Mouse (Mus musculus) gastrocnemius, postnatal 25 days (tissue): ENCODE results near the gene Ncoa1. TPM values are rescaled to one million over a fixed set of nuclear protein-coding genes. Genes with fewer than 3 reads are reported as not detected.
"Not testable (repeated sequence)": the region's sequence is repeated elsewhere in the genome, so short reads cannot be mapped to it uniquely, and the experiment has no call there.

ENCODE experiments used
- DNase-seq: peaks from one replicate; pipeline ENCODE4 v3.0.0; 2022
- total RNA-seq, 2 experiments: library from RNA; stranded (reverse); gene quantifications; 1 replicate in 1 of 2; 2 replicates in 1 of 2; pipeline ENCODE4 v1.2.3; 2021

Gene Ncoa1
- total RNA-seq, 2 experiments from 2014 or later: 21.5 to 23.8 TPM

DNA sequence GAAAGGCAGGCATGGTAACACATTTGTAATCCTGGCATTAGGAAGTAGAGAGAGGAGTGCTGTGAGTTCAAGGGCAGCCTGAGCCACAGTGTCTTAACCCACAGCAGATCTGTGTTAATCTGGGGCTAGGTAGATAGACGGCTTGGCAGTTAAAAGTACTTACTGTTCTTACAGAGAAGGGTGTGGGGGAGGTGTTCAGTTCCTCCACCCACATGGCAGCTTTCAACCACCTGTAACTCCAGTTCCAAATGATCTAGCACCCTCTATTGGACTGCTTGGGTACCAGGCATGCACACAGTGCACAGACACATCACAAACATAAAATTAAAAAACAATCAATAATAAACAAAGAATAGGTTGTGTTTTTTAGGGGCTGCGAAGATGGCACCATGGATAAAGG lies 84.4 kb downstream of the Ncoa1 start:
- no peak for DNase-seq

DNA sequence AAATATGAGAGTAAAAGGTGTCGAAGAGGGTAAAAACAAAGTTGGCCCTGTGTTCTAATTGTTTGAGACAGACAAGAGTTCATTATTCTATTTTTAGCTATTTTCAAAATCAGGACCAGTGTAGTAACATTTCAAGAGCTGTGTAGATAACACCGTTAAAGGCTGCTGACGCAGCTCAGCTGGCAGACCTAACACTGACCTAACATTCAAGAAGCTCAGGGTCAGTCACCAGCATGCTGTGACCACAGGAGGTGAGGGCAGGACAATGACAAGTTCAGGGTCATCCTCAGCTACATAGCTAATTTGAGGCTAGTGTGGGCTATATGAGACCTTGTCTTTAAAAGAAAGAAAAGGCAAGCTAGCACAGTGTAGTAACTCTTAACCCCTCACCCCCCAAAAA lies 84.9 kb downstream of the Ncoa1 start:
- DNase-seq: no peak

DNA sequence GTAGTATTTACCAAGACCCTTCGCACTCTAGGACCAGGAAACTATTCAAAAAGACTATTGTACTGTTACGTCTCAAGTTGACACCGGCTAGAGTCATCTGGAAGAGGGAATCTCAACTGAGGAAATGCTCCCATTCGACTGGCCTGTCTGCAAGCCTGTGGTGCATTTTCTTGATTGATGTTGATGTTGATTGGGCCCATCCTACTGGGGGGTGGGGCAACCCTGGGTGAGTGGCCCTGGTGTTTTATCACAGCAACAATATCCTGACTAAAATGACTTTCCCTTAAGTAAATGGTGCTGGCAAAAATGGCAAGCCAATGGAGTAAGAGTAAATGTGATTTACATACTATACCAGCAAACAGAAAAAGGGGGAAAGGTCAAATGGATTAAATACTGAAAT lies 85.7 kb downstream of the Ncoa1 start:
- no peak for DNase-seq

DNA sequence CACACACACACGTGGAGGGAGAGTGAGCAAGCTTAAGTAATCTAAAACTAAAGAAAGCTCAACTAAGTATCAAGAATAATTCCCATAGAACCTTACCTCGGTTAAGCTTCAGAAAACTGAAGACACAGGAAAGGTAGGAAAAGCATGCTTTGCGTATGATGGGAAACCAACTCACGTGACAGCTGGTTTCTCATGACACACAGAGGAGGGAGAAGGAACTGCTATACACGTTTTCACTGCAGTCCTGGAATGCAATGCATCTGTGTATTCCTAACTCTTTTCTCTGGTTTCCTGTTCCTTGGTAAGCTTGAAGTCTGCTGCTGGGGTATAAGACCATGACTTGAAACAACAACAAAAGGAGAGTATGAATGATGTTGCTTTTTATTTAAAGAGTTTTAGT lies 86.3 kb downstream of the Ncoa1 start:
- DNase-seq: no peak

DNA sequence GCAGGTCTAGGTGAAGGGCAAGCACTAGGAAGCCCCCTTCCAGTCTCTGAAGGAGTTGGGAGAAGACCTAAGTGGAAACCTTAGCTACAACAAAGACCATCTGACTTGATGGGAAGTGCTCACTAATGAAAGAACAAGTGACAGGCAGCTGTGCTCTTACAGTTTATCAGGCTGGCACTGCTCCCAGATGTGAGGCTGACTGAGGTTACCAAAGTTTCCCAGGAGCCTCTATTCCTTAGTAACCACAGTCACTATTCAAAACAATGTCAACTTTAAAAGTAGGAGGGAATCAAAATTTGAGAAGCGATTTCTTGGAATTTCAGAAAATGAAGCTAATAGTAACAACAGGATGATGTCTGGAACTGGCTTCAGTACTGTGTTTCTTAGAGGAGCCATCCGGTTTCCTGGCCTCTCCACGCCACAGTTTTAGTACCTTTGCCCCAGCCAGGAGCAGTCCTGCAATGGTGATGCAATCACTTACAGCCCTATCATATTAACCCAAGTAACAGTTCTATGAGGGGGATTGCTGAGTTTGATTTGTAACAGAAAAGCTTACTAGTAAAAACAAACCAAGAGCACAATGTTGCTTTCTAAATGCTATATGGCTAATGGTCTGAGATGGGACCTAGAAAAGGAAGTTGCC lies 90.8 kb downstream of the Ncoa1 start:
- peak; percentile 39 for DNase-seq

DNA sequence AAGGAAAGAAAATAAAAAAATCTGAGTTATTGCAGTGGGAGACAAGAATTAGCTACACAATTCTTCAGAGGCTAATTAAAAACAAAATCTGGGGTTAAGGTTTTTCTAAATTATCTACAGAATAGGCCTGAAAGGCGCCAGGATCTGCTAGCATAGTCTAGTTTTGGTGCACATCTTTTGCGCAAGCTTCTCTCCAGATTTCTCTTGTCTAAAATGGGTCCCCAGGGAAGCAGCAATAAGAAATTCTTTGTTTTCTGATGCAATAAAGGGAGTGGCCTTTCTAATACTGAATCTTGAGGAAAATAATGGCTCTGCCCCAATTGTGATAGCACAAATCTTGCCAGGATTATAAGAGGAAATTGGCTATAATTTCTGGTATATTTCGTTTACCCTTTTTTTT lies 93.9 kb downstream of the Ncoa1 start:
- DNase-seq: no peak

DNA sequence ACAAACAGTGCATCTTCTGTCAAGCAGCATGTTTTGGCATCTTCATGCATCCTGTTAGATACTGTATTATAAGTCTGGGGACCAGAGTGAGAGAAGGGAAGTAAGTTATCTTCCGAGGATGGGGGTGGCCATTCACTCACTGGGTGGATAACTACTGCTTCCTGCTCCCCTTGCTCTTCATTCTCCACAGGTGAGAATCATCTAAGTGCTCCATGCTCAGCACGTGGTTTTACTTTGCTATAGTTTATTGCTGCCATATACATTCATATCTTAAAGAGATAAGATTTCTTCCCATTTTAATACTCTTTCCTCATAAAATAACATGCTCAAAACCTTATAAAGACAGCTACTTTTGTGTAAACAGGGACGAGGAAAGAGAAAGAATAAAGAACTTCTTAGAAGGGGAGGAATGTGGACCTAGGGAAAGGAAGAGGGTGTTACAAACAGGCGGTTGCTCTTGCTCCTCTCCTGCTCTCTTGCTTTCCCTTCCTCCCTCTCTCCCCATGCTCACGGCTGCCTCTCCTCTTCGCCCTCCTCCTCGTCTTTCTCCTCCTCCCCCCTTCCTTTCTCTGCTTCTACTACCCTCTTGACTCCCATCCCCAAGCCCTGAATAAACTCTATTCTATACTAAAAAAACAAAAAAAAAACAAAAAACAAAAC lies 97.6 kb downstream of the Ncoa1 start:
- DNase-seq: no peak

DNA sequence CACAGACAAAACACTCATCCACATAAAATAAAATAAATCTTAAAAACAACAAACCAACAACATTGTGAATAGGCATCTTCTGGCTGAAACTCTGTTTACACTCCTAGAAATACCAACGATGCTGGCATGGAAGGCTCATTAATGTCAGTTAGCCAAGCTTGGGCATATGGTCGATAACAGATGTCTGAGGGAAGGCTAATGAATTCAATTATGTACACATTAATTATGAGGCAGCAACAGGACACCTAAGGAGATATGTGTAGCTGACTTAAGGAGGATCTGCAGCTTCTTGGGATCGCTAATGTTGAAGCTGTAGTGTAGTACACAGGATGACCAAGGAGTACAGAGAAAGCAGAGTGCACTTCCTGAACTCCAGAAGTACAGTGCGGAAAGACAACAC lies 100.5 kb downstream of the Ncoa1 start:
- no peak for DNase-seq

DNA sequence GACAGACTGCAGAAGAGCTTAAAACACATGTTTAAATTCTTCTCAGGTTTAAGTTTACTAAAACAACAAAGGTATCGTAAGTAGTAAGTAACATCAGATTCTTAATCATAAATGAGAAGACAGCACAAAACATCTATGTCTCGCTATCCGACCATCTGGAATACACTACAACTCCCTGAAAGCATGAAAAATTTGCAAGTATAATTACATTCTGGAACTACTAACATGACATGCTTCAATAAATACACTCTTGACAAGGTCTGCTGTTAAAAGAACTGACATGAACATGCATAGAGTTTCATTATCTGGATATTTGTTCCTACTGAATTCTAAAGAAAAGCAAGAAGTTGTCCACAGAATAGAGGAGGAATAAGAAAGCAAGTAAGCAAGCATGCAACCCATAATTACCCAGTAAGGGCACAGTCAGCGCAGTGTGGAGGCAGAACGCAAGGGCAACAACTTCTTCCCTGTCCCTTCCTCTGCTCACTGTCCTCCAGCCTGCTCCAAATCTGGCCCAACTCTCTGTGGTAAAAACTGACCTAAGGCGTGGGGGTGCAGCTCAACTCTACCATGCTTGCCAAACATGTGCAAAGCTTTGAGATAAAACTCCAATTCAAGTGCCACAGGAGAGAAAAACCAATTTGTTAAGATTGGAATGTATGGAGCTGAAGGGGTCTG lies 102.0 kb downstream of the Ncoa1 start:
- DNase-seq: no peak

DNA sequence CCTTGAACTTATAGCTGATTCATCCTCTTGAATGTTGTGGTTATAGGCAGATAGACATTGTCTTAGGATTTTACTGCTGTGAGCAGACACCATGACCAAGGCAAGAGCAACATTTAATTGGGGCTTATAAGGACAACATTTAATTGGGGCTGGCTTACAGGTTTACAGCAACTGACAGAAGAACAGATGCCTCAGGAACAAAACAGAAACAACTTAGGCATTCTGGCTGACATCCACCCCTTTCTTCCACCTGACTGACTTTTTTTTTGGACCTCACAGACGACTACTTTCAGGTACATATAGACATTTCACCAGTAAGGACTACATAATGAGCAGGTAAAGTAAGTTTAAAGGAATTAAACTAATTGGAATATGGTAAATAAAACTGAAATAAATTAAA lies 105.6 kb downstream of the Ncoa1 start:
- DNase-seq: no peak

DNA sequence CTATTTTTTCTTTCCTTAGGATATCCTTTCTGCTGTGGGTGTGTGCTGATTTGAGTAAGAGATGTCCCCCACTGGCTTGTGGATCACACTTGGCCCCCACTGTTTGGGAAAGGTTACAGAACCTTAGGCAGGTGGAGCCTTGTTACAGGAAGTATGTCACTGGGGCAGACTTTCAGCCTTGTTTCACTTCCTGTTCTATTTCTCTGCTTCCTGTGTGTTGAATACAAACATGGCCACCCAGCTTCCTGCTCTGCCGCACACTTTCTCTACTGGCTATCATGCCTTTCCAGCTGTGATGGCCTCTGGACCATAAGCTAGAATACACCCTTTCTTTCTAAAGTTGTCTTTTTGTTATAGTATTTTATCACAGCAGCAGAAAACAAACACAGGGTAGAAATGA lies 111.0 kb downstream of the Ncoa1 start:
- DNase-seq: no peak

DNA sequence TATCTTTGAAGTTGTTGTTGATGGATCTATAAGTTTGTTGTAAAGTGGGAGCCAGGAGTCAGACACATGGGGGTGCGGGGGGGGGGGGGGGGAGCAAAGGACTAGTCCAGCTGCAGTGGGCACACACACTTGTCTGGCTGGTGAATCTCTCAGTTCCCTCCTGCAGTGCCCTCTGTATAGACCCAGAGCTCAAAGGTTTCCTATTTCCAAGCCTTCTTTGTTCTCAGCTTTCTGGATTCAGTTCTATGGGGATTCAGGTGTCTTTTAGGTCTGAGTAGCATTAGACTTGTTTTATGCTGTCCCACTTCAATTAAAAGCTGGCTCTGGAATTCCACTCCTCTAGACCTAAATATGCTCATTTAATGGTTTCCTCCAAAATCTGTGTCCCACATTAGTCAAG lies 117.5 kb downstream of the Ncoa1 start:
- no peak for DNase-seq

DNA sequence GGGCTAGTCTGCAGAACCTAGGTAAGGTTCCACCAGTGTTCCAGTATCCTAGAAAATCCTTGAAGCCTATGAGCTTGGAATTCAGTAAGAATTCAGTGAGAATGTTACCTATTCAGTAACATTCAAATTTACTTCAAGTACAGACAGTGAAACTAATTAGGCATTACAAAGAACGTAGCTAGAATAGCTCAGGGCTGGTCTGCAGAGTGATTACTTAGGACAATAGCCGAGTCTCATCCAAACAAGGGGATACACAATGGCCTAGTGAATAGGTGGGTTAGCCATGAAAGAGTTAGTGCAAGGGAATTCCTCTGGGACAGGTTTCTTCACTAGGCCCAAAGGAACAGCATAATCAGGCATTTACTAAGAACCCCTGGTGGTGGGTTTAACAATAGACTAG lies 118.3 kb downstream of the Ncoa1 start:
- DNase-seq: not testable (repeated sequence)

DNA sequence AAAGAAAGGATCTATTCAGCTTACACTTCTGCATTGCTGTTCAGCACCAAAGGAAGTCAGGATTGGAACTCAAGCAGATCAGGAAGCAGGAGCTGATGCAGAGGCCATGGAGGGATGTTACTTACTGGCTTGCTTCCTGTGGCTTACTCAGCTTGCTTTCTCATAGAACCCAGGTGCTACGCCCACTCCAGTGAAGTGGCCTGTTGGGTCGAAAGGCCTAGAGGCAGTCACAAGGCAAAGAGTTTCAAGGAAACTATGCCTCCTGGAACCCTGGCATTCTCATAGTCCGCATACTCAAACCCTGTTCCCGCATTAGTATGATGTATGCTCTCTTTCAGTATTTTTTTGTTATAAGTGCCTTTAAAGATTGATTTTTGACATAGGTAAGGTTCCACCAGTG lies 118.9 kb downstream of the Ncoa1 start:
- no peak for DNase-seq

DNA sequence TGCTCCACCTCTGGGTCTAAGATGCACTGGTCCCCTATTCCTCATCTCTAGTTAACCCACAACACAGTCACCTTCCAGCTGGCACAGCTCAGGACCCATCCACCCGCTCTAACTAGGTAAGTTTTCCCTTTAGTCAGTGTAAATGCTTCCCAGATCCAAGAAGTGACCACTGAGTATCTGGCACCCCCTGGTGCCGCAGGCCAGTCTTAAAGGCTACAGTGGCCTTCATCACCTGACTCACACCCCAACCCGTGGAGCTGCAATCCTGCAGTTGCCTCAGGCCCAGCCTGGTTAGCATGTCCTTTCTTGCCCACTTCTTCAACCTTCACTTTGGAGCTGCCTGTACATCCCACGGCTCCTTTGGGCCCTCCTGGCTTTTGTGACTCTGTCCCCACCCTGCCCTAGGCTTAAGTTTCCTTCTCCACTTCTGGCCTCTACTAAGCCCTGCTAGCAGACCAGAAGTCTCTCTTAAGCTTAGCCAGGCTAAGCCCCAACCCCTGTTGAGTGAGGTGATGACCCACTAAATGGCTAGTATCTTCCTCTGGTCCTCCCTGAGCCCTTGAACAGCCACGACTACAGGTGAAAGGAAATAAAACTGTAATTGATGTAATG lies 120.0 kb downstream of the Ncoa1 start:
- no peak for DNase-seq

DNA sequence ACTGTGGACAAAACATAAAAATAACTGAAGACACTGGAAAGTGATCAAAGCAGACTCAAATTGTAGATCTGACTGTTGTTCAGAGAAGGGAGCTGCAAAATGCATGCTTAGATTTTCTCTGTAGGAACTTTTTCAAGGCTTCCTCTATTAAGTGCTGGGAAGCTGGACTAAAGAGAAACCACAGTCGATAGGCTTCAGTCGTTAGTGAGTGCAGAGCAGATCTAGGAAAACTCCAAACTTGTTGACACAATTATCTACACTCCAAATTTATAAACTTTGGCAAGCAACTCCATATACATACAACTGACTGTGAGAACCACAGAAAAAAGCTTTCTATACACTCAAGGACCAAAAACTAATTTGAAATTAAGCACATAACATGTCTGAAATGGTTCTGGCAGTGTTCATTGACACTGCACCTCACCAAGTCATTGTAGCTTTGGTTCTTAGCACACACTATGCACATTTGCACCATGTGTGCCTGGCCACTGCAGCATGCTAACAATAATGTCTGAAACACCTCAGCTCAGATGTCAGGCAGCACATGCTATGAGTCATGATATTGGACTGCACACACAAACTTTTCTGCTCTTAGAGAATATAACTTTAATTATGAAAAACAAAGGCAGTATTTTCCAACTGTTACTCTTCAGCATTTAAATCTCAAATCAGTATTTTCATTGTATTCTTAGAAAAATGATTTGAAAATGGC lies 121.8 kb downstream of the Ncoa1 start:
- DNase-seq: no peak

DNA sequence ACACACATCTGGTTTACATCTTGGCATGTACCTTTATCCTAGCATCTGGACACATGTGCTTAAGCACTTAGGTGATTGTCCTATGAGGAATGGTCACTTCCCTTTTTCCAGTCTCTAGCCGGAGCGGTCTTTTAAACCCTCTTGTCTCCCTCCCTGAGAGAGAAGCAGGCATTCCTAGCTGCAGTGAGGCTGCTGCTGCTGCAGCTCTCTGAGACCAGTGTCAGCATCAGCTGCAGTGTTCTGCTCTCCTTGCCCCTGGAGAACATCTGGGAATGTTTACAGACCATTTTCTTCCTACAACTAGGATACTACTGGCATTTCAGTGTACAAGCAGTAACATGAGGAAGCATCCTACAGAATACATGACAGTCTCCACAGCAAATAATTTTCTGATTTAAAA lies 133.8 kb downstream of the Ncoa1 start:
- no peak for DNase-seq

DNA sequence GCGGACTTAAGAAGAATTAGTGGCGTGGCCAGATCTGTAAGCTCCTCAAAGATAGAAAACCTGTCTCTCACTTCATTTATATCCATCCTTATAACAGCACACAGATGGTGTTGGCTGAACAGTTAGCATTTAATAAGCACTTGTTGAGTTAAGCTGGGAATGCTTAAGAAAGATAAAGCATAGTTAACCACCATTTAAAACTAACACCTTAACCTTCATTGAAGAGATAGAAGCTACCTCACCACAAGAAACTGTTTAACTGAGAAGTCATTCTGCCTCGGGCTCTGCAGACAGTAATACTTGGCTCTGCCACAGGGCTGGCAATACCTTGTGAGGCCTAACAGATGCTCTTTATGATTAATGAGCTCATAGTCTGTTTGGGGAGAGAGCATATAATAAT lies 134.9 kb downstream of the Ncoa1 start:
- DNase-seq: no peak

DNA sequence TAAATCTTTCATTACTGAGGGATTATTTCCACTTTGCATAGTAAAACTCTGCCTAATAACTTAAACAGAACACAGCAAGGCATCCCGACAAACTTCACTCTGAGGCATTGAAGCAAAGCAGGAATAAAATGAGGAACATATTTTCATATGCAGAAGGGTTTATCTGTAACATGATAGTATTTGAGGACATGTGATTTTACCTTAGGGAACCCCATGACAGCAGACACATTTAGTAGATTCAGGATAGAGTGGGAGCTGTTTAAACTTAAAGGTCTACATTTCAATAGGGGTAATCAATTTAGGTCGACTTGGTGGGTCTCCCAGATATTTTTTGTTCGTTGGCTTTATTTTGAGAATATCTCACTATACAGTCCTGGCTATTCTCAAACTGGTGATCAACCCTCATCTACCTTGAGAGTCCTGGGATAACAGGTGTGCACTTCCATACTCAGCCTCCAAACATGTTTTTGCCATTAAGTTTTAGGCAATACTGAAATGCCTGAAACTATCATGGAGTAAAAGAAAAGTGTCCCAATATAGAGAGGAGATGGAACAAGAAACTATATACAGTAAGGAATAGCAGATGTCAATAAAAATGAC lies 136.6 kb downstream of the Ncoa1 start:
- DNase-seq: no peak

DNA sequence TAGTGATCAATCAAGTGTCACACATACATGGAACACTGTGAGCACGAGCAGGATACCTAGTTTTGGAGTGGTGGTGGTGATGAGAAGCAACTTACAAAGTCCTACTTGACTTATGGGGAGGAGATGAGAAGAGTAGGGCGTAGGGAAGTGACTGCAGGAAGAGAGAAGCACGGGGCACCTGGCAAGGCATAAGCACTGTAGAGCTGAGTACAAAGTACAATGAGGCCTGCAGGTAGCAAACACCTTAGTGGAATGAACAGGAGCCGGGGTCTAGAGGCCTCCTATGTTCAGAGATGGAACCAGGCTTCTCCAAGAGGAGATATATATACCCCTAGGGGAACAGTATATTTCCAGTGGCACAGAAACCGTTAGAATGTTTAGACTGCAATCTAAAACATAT lies 153.4 kb downstream of the Ncoa1 start:
- no peak for DNase-seq

DNA sequence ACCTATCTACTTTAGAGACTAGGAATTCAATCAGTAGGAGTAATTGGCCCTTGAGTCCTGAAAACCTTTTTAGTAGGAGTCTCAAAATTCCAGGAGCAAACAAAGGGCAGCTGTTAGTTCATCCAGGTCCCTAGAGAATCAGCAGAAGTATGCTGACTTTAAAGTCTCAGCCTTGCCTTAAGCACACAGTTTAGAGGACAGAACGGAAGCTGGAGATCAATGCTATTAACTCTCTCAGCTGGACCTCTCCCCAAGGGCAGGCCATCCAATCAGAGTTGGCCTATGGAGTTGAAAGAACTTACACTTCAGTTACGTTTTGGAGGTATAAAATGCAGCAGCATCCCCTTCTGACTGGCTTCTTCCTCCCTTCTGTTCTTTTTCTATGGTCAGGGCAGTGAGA lies 154.8 kb downstream of the Ncoa1 start:
- no peak for DNase-seq

DNA sequence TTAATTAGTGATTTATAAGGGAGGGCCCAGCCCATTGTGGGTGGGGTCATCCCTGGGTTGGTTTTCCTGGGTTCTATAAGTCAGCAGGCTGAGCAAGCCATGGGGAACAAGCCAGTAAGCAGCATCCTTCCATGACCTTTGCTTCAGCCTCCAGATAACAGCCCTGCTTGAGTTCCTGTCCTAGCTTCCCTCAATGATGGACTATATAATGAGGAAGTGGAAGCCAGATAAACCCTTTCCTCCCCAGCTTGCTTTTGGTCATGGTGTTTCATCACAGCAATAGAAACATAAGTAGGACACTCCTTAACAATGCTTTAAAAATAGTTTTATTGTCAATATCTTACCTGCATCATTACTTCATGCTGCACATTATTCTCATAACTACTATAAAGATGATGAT lies 163.2 kb downstream of the Ncoa1 start:
- DNase-seq: no peak
